ENCODE assay signal across 12 mouse cellular contexts in genomic region chr2:65415294-65415693, GRCm38 (mm10). TPM values are rescaled to one million over a fixed set of nuclear protein-coding genes. Genes with fewer than 3 reads are reported as not detected.
DNase-seq lines count a peak whose midpoint lies in the region; ATAC-seq lines count a peak whose summit lies in the region.
"Had no signal": no experiment of that assay in that cellular context is flagged by ENCODE, and none has a peak within 500 bp of the region (broad histone marks: within the 10 kb centered on the region; RNA-seq: fewer than 3 reads in every experiment).

No protein-coding gene starts in this region.

- H3K36me3 ChIP-seq in heart, embryonic 14.5 days (ENCODE audit: control insufficient read depth, insufficient read depth, low read length) = no peaks in the 10 kb centered on the region
- no peaks in the 10 kb centered on the region for H3K36me3 ChIP-seq in forebrain, embryonic 16.5 days (ENCODE audit: control insufficient read depth, insufficient read depth)
- H3K36me3 ChIP-seq in midbrain, embryonic 11.5 days (ENCODE audit: control insufficient read depth, insufficient read depth, low read length) = no peaks in the 10 kb centered on the region

- no peak for ATAC-seq in heart, embryonic 14.5 days (ENCODE audit: insufficient number of reproducible peaks, insufficient read depth, low FRiP score, low read depth)
- no peak for ATAC-seq in forebrain, embryonic 16.5 days
- ATAC-seq in midbrain, embryonic 11.5 days (ENCODE audit: low FRiP score) = peak; percentile 73
- ATAC-seq in activated CD4-positive, CD25-positive, alpha-beta regulatory T cell, adult 4 months = no peak

- 6% methylated on average over 2 of the region's 2 CpGs for WGBS in heart, embryonic 14.5 days
- 0% methylated on average over 2 of the region's 2 CpGs for WGBS in forebrain, embryonic 16.5 days
- 0% methylated on average over 2 of the region's 2 CpGs for WGBS in midbrain, embryonic 11.5 days

- no peak overlapping the region for H3K9ac ChIP-seq in heart, embryonic 14.5 days (ENCODE audit: low read length)
- no peak overlapping the region for H3K9ac ChIP-seq in forebrain, embryonic 16.5 days (replicated peaks; ENCODE audit: low read depth, low read length)
- H3K9ac ChIP-seq in midbrain, embryonic 11.5 days (ENCODE audit: low read length) = no peak overlapping the region; the same call in 1 of the 2 replicates
- H3K9ac ChIP-seq: liver, embryonic 14.5 days had no signal

- peaks cover 2 to 4% of the 10 kb centered on the region in 2 experiments; a peak in 2 of 4 replicates for H3K4me1 ChIP-seq in heart, embryonic 14.5 days (ENCODE audit: control insufficient read depth in 2 of 2, insufficient read depth in 2 of 2, low read length in 2 of 2)
- peaks cover 12% of the 10 kb centered on the region for H3K4me1 ChIP-seq in forebrain, embryonic 16.5 days (replicated peaks; ENCODE audit: control insufficient read depth, insufficient read depth, low read length)
- H3K4me1 ChIP-seq in midbrain, embryonic 11.5 days (ENCODE audit: control insufficient read depth, insufficient read depth, low read length) = peaks cover 7% of the 10 kb centered on the region; the same call in 1 of the 2 replicates

- intact Hi-C loops in heart, postnatal 14 days (cut with DNase I) = no loop called here

- no peak overlapping the region for H3K27ac ChIP-seq in heart, embryonic 14.5 days (replicated peaks in 1 of 2; ENCODE audit: control insufficient read depth in 1 of 2, insufficient read depth in 1 of 2, low read depth in 2 of 2, low read length in 2 of 2)
- H3K27ac ChIP-seq in forebrain, embryonic 16.5 days (ENCODE audit: low read length) = peak overlapping the region; percentile 46
- H3K27ac ChIP-seq in midbrain, embryonic 11.5 days (ENCODE audit: low read depth, low read length) = peak overlapping the region; percentile 90
- H3K27ac ChIP-seq: liver, embryonic 14.5 days had no signal

- 0 out of 4 replicates have a peak overlapping the region, but pooled peaks of 1 of the 2 experiments have one; percentile 44 for H3K4me3 ChIP-seq in heart, embryonic 14.5 days (ENCODE audit: control insufficient read depth in 1 of 2, insufficient read depth in 1 of 2, low read depth in 1 of 2, low read length in 2 of 2)
- H3K4me3 ChIP-seq in forebrain, embryonic 16.5 days (replicated peaks; ENCODE audit: low read length) = peak overlapping the region; percentile 22
- peak overlapping the region; percentile 11; the same call in 1 of the 2 replicates for H3K4me3 ChIP-seq in midbrain, embryonic 11.5 days (ENCODE audit: low read depth, low read length)

- H3K27me3 ChIP-seq in heart, embryonic 14.5 days (ENCODE audit: control insufficient read depth, insufficient read depth, low read length) = no peaks in the 10 kb centered on the region
- no peaks in the 10 kb centered on the region for H3K27me3 ChIP-seq in forebrain, embryonic 16.5 days (replicated peaks; ENCODE audit: control insufficient read depth, insufficient read depth, low read length)
- no peaks in the 10 kb centered on the region for H3K27me3 ChIP-seq in midbrain, embryonic 11.5 days (ENCODE audit: control insufficient read depth, insufficient read depth, low read length)

- H3K4me2 ChIP-seq in heart, embryonic 14.5 days (ENCODE audit: low read length) = peak overlapping the region; percentile 83
- peak overlapping the region; percentile 49 for H3K4me2 ChIP-seq in forebrain, embryonic 16.5 days (ENCODE audit: low read length)
- peak overlapping the region; percentile 52; the same call in 1 of the 2 replicates for H3K4me2 ChIP-seq in midbrain, embryonic 11.5 days

- no peak for DNase-seq in heart, postnatal 14 days
- DNase-seq in brain, adult 2 months (ENCODE audit: low read depth, low spot score) = peak; percentile 40
- DNase-seq in midbrain, embryonic 11.5 days (ENCODE audit: low spot score, missing footprints) = no peak
- DNase-seq in ovary, postnatal 36 days (ENCODE audit: low spot score) = no peak
- DNase-seq in thymus, postnatal 0 days (ENCODE audit: low spot score) = no peak
- DNase-seq: thymus, adult 18-20 months had no signal

- peaks cover 7% of the 10 kb centered on the region for H3K9me3 ChIP-seq in heart, embryonic 14.5 days (ENCODE audit: control insufficient read depth, low read length)
- no peaks in the 10 kb centered on the region for H3K9me3 ChIP-seq in forebrain, embryonic 16.5 days (ENCODE audit: control insufficient read depth, low read length)
- peaks cover 5% of the 10 kb centered on the region; the same call in 1 of the 2 replicates for H3K9me3 ChIP-seq in midbrain, embryonic 11.5 days (ENCODE audit: control insufficient read depth, low read length)

RNA-seq across cellular contexts. Expression of gene Slc38a11, which starts 51.5 kb away (rescaled TPM):
- not detected in 2 replicates for polyA plus RNA-seq in heart, embryonic 14.5 days (2014; fragmentation: Nextera tagmentation; extraction: Ambion mirVana)
- 1 to 10 TPM; 1.9 to 2.4 TPM for total RNA-seq in heart, postnatal 14 days (2021)
- 1.1 and 1.2 TPM in 2 replicates for polyA plus RNA-seq in forebrain, embryonic 16.5 days (2015; fragmentation: Nextera tagmentation; extraction: Ambion mirVana)
- polyA plus RNA-seq in midbrain, embryonic 11.5 days (2014; fragmentation: Nextera tagmentation; extraction: Ambion mirVana) = 0.68 and 1.1 TPM in 2 replicates
- not detected for polyA plus RNA-seq in activated CD4-positive, CD25-positive, alpha-beta regulatory T cell, adult 4 months (2017; shearing (Covaris generic))
- not detected in 2 replicates for polyA plus RNA-seq in thymus, postnatal 0 days (2015; fragmentation: Nextera tagmentation; extraction: Ambion mirVana)
- total RNA-seq: granulocyte monocyte progenitor cell, adult 5-6 weeks had no signal
- polyA plus RNA-seq: C2C12; liver, embryonic 14.5 days had no signal

Comparison
In these comparisons a context has a peak if more than half of its experiments do, and no peak if none do; other contexts are left out.
1. H3K27ac ChIP-seq: peak in forebrain, embryonic 16.5 days (single experiment) and midbrain, embryonic 11.5 days (single experiment); none in heart, embryonic 14.5 days (0 of 2).
2. Peak in every context shown above with its lines, with median percentiles within 50 percentile points of each other: H3K4me2 ChIP-seq.